Mouse (Mus musculus) activated CD4-positive, CD25-positive, alpha-beta regulatory T cell, adult 4 months (primary cell): ENCODE data around the gene Itpr1. TPM values are rescaled to one million over a fixed set of nuclear protein-coding genes. Genes with fewer than 3 reads are reported as not detected.

Experiments
- ATAC-seq: one replicate; pipeline ENCODE4 v1.8.0; 2017
- polyA plus RNA-seq, 2 experiments: library from polyadenylated mRNA; unstranded; fragments of 100-300 nt; shearing (Covaris generic); gene quantifications; one replicate each; pipeline ENCODE4 v1.2.1; 2017

The Itpr1 gene
- polyA plus RNA-seq, 2 experiments from 2014 or later: 15.8 to 21.2 TPM

DNA sequence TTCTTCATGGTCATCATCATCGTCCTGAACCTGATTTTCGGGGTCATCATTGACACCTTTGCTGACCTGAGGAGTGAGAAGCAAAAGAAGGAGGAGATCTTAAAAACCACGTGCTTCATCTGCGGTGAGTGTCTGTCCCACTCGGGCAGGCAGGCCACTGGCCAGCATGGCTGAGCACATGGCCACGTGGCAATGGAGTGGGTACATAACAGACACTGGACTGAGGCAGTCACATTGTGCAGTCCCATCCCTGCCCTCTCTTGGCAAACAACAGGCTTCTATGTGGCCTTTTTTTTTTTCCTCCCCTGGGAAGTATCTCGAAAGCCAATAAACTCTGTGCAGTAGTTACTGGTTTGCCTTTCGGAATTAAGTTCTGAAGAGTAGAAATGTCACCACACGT lies 306.4 kb downstream of the Itpr1 start:
- no peak for ATAC-seq

DNA sequence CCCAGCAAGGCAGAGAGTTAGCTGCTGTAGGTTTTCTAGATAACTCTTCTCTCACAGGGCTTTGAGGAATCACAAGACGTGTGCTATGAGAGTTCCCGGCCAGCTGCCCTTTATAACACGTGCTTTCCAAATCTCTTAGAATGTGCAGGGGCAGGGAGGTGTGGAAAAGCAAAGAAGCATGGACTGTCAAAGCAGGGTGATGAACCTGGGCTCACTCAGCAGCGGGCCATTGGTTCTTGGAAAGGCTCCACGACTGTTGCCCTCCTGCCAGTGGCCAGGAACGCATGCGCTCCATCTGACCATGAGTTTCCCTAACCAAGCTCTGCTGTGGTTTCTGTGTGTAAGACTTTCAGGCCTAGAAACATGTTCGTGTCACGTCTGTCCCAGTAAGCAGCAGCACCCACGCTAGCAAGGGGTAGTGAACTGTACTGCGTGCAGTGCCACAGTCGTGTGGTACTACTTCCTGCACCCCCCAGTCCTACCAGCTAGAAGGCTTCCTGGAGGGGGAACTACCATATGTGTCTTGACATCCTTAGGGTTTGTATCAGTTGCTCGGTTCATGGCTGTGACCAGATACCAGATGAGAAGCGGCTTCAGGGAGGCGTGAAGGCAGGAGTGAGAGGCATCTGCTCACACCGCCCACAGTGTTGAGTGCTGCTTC lies 311.2 kb downstream of the Itpr1 start:
- peak; percentile 84 for ATAC-seq

DNA sequence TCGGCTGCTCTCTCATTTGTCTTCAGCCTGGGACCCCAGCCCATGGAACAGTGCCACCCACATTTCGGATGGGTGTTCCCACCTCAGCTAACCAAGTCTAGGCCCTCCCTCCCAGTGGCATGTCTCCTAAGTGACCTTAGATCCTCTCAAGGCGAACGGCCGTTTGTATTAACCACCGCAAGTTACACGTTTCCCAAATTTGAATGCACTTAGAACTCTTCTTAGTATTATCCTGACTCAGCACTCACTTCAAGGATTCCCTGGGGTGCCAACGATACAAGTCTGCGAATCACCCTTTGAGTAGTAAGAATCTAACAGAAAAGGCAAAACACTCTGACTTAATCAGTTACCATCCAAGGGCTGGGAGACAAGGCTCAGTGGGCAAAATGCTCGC lies 311.7 kb downstream of the Itpr1 start:
- no peak for ATAC-seq

DNA sequence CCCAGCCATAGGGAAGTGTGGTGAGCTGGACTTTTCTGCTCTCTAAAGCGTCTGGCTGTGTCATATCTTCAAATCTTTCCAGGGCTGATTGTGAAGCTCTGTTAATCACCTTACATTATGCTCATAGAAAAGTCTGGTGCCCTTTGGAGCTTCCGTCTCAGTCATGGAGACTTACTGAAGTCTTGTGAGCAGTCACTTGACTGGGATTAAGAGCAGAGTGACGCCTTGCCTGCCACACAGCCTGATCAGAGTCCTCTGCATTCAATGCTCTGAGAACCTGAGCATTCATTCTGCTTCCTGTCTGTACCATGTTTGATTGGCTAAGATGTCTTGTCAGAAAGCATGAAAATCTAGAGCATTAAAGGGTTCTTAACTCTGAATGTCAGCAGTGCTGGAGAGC lies 314.7 kb downstream of the Itpr1 start:
- ATAC-seq: no peak

DNA sequence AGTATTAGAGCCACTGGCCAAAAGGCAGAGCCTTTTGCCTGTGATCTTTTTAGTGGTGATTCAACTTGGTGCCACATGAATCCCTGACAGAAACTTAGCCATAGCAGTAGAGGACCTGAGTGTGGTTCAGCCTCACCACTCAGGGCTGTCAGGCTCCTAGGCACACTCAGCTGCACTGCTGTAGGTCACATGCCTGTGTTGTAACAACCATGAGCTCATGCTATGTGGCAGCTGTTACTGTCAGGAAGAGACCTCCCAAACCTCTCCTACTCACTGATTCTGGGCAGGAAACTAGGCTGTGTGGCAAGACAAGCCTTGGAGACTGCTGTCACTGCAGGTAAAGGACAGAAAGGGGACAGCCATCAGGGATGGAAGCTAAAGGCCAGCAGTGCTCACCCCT lies 315.1 kb downstream of the Itpr1 start:
- no peak for ATAC-seq

DNA sequence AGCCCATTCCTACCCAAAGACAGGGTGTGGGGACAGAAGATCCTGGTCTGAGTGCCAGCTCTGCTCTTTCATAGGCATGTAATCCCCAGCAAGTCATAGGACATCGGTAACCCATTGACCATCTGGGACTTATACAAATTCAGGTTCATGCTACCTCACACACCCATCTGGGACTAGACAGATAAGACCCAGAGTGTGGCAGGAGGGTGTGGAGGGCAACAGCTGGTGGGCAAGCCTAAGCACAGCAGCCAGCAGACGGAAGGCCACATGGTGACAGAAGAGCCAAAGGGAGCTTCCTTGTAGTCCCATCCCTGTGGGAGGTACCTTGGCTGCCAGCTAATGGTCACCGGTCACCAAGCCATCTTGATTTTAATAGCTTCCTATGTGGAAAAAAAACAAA lies 316.3 kb downstream of the Itpr1 start:
- ATAC-seq: no peak

DNA sequence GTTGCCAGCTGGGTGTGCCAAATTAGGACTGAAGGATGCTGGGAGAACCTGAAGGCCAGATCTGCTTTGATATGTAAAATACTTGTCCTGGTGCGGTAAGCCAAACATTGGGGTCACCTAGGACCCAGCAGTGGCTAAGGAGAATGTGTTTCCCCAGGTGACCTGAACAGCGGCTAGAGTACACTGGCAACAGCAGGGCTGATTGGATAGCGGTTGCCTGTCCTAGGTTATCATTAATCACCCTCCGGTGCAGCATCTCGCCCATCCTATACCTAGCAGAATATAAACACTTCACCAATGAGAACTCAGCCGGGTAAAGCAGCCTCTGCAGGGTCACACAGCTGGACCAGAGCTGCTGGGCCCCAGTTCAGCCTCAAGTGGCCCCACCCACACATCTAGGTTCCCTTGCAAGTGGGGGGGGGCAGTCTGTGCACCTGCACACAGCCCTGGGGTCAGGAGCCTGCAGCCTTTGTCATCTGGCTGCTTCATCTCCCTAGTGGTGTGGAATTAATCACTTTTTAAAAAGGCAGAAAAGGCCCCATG lies 318.0 kb downstream of the Itpr1 start:
- ATAC-seq: no peak

DNA sequence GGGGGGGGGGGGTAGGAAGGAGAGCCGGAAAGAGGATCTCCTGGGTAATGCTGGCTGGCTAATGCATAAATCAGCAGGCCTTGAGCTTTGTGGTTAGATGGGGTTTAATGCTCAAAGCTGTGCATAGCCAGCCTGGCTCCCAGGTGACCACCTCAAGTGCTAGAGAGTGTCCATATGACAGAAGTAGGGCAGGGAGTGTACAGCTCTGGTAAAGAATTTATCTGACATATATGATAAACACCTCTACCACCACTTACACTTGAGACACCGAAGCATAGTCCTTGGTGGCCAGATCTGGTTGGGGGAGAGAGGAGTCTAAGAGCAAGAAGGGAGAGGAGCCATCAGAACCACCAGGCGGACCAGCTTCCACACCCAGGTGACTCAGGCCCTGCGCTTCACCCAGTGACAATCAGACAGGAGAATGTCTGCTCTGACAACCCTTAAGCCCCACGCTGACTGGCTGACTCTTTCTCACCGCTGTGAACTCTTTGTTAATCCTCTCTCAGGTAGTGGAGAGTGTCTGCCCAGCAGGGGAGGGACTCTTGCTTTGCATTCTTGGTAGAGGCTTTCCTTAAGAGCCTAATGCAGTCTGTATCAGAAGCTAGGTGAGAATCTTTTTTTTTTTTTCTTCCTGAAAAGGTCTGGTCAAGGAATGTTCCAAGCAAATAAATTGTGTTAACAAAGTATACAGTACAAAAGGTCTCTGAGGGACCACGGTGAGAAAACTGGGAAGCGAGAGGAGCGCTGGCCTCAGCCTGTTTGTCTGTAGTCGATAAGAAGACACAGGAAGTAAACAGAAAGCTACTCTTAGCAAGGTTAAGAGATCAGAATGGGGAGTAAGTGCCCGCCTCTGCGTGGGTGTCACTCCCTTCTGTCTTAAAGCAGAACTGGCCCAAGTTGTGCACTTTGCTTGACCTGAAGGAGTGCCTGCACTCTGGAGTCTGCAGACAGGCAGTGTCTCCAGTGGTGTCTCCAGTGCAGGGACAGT lies 318.7 kb downstream of the Itpr1 start:
- ATAC-seq: peak; percentile 42

DNA sequence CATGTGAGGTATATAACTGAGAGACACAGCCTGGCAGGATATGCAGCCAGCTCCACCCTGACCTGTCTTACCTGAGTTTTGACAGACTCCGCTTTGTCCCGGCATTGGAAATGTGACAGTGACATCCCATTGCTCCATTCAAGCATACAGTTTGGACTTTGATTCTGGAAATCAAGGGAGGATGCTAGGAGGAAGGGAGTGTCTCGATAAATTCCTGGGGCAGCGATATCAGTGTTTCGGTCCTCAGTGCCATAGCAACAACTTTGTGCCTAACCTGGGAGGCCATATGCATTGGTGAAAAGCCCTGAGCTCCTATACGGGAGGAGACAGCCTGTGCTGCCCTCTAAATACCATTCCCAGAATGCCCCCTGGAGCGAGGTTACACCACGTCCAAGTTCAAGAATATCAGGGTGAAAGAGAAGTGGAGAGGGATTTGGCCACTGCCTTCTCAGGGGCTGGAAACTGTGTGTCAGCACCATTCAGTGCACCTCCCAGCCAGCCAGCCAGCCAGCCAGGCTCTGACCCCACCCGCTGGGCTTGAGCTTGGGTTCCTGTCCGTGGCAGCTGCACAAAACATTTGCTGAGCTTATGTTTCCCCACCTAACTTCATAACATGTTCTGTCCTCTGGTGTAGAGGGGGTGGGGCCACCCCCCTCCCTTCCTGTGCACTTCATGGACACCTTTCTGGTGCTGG lies 319.7 kb downstream of the Itpr1 start:
- no peak for ATAC-seq

DNA sequence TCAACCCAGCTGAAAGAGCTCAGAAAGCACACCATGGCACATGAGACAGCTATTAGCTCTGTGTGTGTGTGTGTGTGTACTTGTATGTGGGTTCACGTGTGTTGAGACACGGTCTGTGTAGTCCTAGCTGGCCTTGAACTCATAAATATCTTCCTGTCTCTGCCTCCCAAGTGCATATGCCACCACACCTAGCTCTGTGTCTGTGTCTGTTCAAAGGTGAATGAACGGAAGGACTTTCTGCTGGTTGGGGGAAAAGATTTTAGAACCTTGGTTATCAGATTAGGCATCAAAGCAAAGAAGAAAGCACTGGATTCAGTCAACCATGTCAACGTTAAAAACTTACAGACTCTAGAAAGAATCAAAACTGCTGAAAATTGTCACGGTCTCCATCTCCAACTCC lies 321.2 kb downstream of the Itpr1 start:
- no peak for ATAC-seq

DNA sequence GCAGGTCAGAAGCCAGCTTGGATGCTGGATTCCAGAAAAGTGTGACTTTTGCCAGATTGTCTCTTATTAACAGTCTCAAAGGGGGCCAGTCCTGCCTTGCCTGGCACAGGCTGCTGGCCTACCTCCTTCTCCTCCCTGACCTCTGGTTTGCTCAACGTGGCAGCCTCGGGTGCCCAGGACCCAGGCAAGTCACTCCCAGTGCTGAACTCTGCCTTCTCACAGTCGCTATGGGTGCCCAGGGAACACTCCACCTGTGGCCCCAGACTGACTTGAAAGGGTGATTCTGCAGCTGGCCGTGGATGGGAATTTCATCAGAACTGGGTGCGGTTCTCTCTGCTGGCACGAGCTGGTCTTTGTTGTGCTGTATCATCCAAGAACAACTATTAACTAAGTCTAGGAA lies 321.7 kb downstream of the Itpr1 start:
- no peak for ATAC-seq

DNA sequence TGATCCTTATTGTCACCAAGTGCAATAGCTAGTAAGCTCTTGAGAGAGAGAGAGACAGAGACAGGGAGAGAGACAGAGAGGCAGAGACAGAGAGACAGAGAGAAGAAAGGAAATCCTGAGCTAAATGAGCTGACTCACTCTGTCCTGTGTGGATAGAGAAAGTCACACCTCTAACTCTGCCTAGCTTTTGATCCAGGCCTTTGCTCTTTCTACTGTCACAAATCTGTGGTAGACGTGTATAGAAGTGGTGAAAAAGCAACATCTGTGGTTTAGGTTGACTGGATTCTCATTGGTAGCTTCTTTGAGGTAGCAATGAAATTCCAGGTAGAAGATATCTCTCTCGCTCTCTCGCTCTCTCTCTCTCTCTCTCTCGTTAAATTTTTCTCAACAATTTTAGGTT lies 322.4 kb downstream of the Itpr1 start:
- ATAC-seq: peak; percentile 9

DNA sequence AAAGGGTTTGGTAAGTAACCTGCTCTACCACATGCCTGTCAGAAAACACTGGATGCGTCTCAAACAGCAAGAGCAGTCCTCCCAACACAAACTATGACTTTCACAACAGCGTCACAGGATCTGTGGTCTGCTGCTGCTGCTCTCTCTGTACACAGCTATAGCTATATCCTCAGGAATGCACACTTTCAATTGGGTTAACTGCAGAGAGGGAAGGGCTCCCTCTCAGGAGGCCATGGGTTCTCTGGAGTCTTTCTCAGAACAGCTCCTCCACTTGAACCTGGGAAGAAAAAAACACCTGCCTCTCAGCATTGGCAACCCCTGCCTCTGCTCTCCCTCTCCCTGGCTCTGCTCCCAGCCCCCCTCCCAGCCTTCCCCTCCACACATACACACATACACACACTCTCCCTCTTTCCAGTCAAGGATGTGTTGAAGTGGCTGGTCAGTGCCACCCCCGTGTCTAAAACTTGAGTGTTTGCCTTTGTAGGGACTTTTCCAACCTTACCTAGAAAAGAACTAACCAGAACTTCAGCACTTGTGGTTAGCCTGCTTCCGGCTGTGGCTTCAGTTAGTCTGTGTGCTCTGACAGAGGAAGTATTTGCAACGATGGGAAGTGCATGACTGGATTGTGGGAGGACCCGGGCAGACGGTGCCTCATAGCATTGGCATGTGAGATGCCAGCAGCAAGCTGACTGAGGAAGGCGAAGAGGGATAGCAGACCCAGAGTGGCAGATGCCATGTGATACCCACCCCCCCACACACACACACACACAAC lies 323.8 kb downstream of the Itpr1 start:
- peak; percentile 78 for ATAC-seq

DNA sequence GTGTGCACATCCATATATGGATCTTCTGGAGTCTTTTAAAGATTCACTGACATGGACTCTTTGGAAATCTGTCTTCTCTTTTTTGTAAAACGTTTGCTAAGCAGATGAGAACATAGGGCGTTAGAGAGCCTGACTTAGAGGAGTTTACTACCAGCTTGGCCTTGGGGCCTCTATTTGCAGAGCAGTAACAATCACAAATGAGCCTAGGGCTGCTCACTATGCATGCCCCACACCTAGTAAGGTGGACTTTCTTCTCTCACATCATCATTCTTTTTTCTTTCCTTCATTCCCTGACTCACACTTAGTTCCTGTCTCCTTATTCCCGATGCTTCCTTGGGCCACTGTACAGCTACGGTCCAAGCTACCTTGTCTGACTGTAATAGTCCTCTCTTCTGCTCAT lies 325.5 kb downstream of the Itpr1 start:
- ATAC-seq: no peak

DNA sequence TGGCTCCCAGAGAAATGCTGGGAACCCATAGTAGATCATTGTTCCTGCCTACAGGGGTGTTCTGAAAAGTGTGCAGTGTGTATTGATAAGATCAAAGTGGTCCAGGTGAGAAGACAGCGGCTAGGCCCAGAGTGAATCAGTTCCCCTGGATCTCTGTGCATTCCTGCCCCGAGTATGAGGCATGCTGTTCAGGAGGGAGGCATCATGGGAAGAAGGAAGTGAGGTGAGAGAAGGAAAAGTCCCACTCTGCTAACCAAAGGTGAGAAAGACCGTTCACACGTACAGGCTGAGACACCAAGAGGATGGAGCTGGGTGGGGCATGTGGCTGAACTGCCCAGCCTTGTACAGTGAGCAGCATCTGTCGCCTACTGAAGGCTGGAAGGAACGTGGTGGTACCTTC lies 327.5 kb downstream of the Itpr1 start:
- ATAC-seq: no peak

DNA sequence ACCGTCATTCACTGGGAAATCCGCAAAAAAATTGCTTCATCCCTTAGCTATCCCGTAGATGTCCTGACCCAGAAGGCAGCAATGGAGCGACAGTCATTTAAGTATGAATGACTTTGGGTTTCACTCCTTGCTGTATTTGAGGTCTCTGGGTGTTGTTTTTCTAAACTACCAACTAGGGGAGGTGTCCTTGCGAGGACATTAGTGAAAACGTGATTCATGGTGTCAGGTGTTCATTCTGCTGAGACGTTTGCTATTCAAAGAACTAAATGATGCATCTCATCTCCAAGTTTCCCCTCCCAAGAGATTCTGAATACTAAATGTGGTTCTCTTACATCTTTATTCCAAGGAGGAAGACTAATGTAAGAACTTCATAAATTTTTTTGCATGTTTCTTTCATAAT lies 332.0 kb downstream of the Itpr1 start:
- no peak for ATAC-seq

DNA sequence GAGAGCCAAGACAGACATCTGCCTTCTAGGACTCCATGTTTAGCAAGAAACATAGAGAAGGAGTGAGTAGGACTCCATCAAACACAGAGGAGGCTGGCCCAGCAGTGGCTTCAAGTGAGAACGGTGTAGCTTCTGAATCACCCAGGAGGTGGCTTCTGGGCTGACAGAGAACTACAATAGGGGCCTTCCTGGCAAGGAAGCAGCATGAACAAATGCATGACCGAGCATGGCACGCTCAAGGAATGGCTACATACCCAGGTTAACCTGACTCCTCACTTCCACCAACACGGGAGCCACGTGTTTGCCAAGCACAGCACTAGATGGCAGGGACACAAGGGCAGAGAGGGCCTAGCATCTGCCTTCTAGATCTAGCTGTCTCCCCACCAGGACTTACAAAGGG lies 332.6 kb downstream of the Itpr1 start:
- ATAC-seq: no peak

DNA sequence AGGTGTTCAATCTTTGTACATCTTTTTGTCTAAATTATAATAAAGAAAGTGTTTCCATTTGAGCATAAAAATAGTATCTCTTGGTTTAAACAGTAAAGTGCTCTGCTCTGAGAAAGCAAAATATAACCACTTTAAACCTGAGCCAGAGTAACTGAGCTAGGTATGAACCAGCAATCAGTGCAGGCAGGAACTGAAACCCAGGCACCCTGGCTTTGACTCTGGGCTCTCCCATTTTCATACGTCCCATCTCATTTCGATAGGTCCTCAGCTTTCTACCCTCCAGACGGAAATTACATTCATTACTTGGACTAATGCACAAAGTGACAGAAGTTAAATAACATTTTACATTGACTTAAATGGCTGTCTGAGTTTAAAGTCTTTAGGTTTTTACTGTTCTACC lies 335.5 kb downstream of the Itpr1 start:
- ATAC-seq: no peak

DNA sequence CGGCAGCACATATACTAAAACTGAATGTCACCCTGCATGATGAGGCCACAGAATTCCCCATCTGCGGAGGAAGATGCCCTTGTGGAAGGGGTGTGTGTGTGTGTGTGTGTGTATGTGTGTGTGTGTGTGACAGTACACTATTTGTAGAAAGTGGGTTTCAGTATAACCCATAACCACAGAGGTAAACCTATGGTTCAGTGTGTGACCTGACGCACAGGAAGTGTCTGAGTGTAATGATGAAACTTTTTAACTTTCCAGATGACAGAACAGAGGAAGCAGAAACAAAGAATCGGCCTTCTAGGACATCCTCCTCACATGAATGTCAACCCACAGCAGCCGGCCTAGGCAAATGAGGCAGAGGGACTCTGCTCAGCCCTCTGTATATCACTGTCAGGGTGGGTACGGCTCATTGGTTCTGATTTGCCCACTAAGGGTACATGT lies 336.6 kb downstream of the Itpr1 start:
- ATAC-seq: peak; percentile 78

DNA sequence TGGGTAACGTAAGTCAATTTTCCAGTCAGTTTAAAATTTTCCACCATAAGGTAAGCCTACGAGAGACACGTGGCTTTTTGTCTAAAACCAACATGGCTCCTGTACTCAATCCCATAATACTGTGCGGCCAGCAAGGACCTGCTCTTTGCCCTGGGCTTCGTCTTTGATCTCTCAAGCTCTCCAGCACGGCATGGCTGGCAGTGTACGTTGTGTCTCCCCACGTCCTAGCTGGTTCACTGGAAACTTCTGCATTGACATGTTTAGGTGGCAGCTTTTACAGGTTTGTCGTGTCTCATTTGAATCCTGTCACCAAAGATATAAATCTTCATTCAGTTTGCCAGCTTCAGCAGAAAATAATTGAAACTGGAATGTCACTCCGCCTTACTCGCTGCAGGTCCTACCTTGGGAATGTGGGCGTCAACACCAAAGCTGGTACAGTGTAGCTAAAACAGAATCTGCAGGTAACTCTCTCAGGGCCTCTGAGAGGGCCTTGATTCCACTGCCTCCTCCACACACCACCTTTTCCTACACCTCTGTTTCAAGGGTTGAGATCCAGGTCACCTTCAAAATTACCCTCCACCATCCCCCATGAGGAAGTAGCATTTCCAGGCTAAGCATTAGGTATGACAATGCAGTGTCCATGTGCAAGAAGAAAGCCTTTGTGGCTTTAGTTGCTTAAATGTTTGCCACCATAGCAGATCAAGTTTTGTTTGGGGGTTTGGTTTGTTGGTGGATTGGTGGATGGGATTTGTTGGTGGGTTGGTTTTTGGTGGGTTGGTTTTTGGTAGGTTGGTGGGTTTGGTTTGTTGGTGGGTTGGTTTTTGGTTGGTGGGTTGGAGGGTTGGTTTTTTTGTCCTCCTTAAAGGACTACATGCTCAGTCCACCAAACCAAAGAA lies 339.1 kb downstream of the Itpr1 start:
- ATAC-seq: no peak

DNA sequence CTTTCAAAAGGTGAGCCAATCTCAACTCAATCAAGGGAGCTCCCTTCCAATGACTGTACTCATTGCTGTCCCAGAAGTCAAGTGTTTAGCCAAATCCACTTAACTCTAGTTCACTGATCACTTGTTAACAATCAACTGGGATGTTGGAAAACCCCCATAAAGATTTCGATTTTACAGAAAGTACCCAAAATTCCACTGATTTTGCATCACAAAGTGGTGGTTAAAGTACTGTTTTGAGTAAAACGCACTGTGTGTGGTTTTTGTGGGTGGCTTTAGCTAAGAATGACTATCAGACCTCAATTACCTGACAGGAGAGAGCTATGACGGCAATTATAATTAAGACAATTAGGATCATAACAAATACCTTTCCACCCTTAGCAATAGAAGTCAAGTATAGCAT lies 340.1 kb downstream of the Itpr1 start:
- ATAC-seq: peak; percentile 8
